30 mouse cellular contexts compared by ENCODE assay signal in genomic region chr7:27389213-27389612, GRCm38 (mm10). TPM values are rescaled to one million over a fixed set of nuclear protein-coding genes. Genes with fewer than 3 reads are reported as not detected.
A peak's percentile ranks its signal among the peaks of the same experiment; 100 is the strongest.
DNase-seq lines count a peak whose midpoint lies in the region; ATAC-seq and TF ChIP-seq lines count a peak whose summit lies in the region.
"Had no signal": no experiment of that assay in that cellular context is flagged by ENCODE, and none has a peak within 500 bp of the region (broad histone marks: within the 10 kb centered on the region; RNA-seq: fewer than 3 reads in every experiment).

No protein-coding gene starts in this region.

- TF ChIP-seq EP300 in CH12.LX (IDR thresholded peaks at IDR 0.05; ENCODE audit: low read length): no peak
- TF ChIP-seq EP300 in ES-Bruce4 (IDR thresholded peaks at IDR 0.05; ENCODE audit: insufficient read depth, low read depth, low read length): no peak
- 0 out of 4 replicates have a peak, but pooled peaks of 1 of the 2 experiments have one; percentile 3 for TF ChIP-seq EP300 in MEL (IDR thresholded peaks at IDR 0.05; ENCODE audit: low read depth in 1 of 2, low read length in 2 of 2)
- TF ChIP-seq EP300 in lung, postnatal 0 days (IDR thresholded peaks at IDR 0.05): no peak

- TF ChIP-seq CTCF in CH12.LX (conservative IDR thresholded peaks at IDR 0.05 in 1 of 2, IDR thresholded peaks at IDR 0.05 in 1 of 2; ENCODE audit: low read depth in 2 of 2, low read length in 2 of 2): no peak
- no peak for TF ChIP-seq CTCF in ES-Bruce4 (IDR thresholded peaks at IDR 0.05; ENCODE audit: low read depth, low read length)
- no peak for TF ChIP-seq CTCF in MEL (IDR thresholded peaks at IDR 0.05 in 2 of 3, conservative IDR thresholded peaks at IDR 0.05 in 1 of 3; ENCODE audit: control insufficient read depth in 1 of 3, insufficient read depth in 1 of 3, low read depth in 2 of 3, low read length in 3 of 3, poor library complexity in 1 of 3, severe bottlenecking in 1 of 3)
- no peak for TF ChIP-seq CTCF in lung, postnatal 0 days (IDR thresholded peaks at IDR 0.05)

- WGBS in neural tube, embryonic 15.5 days: 70% methylated on average over 6 of the region's 6 CpGs
- WGBS in lung, postnatal 0 days: 57% methylated on average over 6 of the region's 6 CpGs

- H3K4me2 ChIP-seq in CH12.LX (ENCODE audit: insufficient read depth, low read depth, poor library complexity, severe bottlenecking): no peak overlapping the region
- H3K4me2 ChIP-seq in neural tube, embryonic 15.5 days: no peak overlapping the region
- no peak overlapping the region for H3K4me2 ChIP-seq in lung, postnatal 0 days (replicated peaks; ENCODE audit: low read depth, low read length)
- H3K4me2 ChIP-seq: forebrain, embryonic 13.5 days; heart, embryonic 11.5 days; hindbrain, embryonic 13.5 days; intestine, embryonic 15.5 days had no signal

- in situ Hi-C loops in CH12.LX (cut with MboI; ENCODE audit: low pct_ligation_motif_present, low pct_unique_long_range_greater_than_20kb, low sequenced_read_pairs): loop anchor here (5.0 kb wide), 1 partner anchor 52 kb away; the partner anchor contains the start of gene Ltbp4

- dilution Hi-C loops in CH12.LX (cut with MboI; ENCODE audit: extremely low pct_ligation_motif_present, extremely low pct_unique_long_range_greater_than_20kb, low sequenced_read_pairs): no loop called here

- no peak for ATAC-seq in neural tube, embryonic 15.5 days (ENCODE audit: low FRiP score)
- ATAC-seq in lung, postnatal 0 days: no peak
- ATAC-seq: CD4-positive, CD25-positive, alpha-beta regulatory T cell, adult 4 months; forebrain, embryonic 13.5 days; forebrain, embryonic 16.5 days; hindbrain, embryonic 16.5 days; intestine, embryonic 15.5 days had no signal

- no peak overlapping the region for H3K9ac ChIP-seq in CH12.LX (ENCODE audit: insufficient read depth, low read depth)
- H3K9ac ChIP-seq in ES-Bruce4 (ENCODE audit: low read depth, poor library complexity, severe bottlenecking): no peak overlapping the region
- H3K9ac ChIP-seq in MEL (ENCODE audit: control insufficient read depth, low read depth, low read length, poor library complexity, severe bottlenecking): no peak overlapping the region
- no peak overlapping the region for H3K9ac ChIP-seq in neural tube, embryonic 15.5 days (replicated peaks)
- no peak overlapping the region for H3K9ac ChIP-seq in lung, postnatal 0 days (replicated peaks; ENCODE audit: low read depth)
- H3K9ac ChIP-seq: forebrain, embryonic 13.5 days; hindbrain, embryonic 13.5 days; intestine, embryonic 15.5 days had no signal

- no peak overlapping the region for H3K4me3 ChIP-seq in CH12.LX (replicated peaks in 1 of 3; ENCODE audit: low read depth in 2 of 3, low read length in 2 of 3, poor library complexity in 1 of 3)
- no peak overlapping the region for H3K4me3 ChIP-seq in ES-Bruce4 (ENCODE audit: low read depth, low read length)
- no peak overlapping the region for H3K4me3 ChIP-seq in MEL (ENCODE audit: control insufficient read depth in 1 of 2, insufficient read depth in 1 of 2, low read depth in 2 of 2, low read length in 2 of 2)
- H3K4me3 ChIP-seq in neural tube, embryonic 15.5 days (replicated peaks): no peak overlapping the region
- H3K4me3 ChIP-seq in lung, postnatal 0 days (ENCODE audit: low read depth, low read length): no peak overlapping the region
- H3K4me3 ChIP-seq: forebrain, embryonic 10.5 days; forebrain, embryonic 13.5 days; gastrocnemius, adult 2 months; hindbrain, embryonic 10.5 days; hindbrain, embryonic 13.5 days; intestine, embryonic 15.5 days had no signal

- H3K9me3 ChIP-seq in CH12.LX (replicated peaks; ENCODE audit: low read length) (peaks cover 6% of the 10 kb centered on the region), ES-Bruce4 (replicated peaks; ENCODE audit: control insufficient read depth, insufficient read depth, low read length, poor library complexity, severe bottlenecking) (no peaks in the 10 kb centered on the region), MEL (replicated peaks; ENCODE audit: insufficient read depth, low read length) (no peaks in the 10 kb centered on the region)
- no peaks in the 10 kb centered on the region for H3K9me3 ChIP-seq in neural tube, embryonic 15.5 days (replicated peaks)
- H3K9me3 ChIP-seq in lung, postnatal 0 days (ENCODE audit: low read length): no peaks in the 10 kb centered on the region
- H3K9me3 ChIP-seq: forebrain, embryonic 10.5 days; forebrain, embryonic 13.5 days; hindbrain, embryonic 10.5 days; hindbrain, embryonic 13.5 days; intestine, embryonic 15.5 days had no signal

- no peak for DNase-seq in CH12.LX (ENCODE audit: extremely low read depth)
- peak; percentile 72 for DNase-seq in MEL (ENCODE audit: low read depth, low spot score)
- peak; percentile 56 for DNase-seq in R1 (ENCODE audit: low read depth, low spot score)
- DNase-seq in lung, postnatal 0 days (ENCODE audit: low spot score): no peak
- DNase-seq: adrenal gland, postnatal 14 days; cerebellum, adult 11 months; cerebellum, adult 9-10 months; cerebellum, postnatal 14 days; gastrocnemius, adult 2 months; gastrocnemius, postnatal 14 days; heart, adult 11 months; heart, postnatal 36 days; kidney, adult 11 months had no signal

- H3K27me3 ChIP-seq in CH12.LX (replicated peaks) (peaks cover 32% of the 10 kb centered on the region), ES-Bruce4 (ENCODE audit: control insufficient read depth, insufficient read depth, low read length, poor library complexity, severe bottlenecking) (no peaks in the 10 kb centered on the region), MEL (ENCODE audit: control insufficient read depth in 1 of 2, insufficient read depth in 2 of 2, low read length in 2 of 2) (no peaks in the 10 kb centered on the region; a peak in 2 of 4 replicates)
- H3K27me3 ChIP-seq in neural tube, embryonic 15.5 days (replicated peaks): peaks cover 36% of the 10 kb centered on the region
- H3K27me3 ChIP-seq in lung, postnatal 0 days (replicated peaks; ENCODE audit: insufficient read depth, low read length): no peaks in the 10 kb centered on the region

- no peak for TF ChIP-seq POLR2A in CH12.LX (IDR thresholded peaks at IDR 0.05; ENCODE audit: low read depth, low read length)
- no peak for TF ChIP-seq POLR2A in ES-Bruce4 (IDR thresholded peaks at IDR 0.05; ENCODE audit: insufficient read depth, low read length)
- no peak for TF ChIP-seq POLR2A in MEL (IDR thresholded peaks at IDR 0.05; ENCODE audit: control insufficient read depth in 1 of 2, insufficient read depth in 1 of 2, low read depth in 1 of 2, low read length in 2 of 2, poor library complexity in 1 of 2)

- H3K4me1 ChIP-seq in CH12.LX (ENCODE audit: control insufficient read depth in 1 of 2, insufficient read depth in 2 of 2) (peaks cover 2 to 22% of the 10 kb centered on the region in 2 experiments; a peak in 3 of 4 replicates), ES-Bruce4 (ENCODE audit: control insufficient read depth, insufficient read depth, low read length) (no peaks in the 10 kb centered on the region), MEL (ENCODE audit: control insufficient read depth in 1 of 2, insufficient read depth in 2 of 2, low read length in 2 of 2) (peaks cover 5 to 22% of the 10 kb centered on the region in 2 experiments)
- no peaks in the 10 kb centered on the region for H3K4me1 ChIP-seq in neural tube, embryonic 15.5 days
- H3K4me1 ChIP-seq in lung, postnatal 0 days (ENCODE audit: insufficient read depth, low read depth, low read length): no peaks in the 10 kb centered on the region
- H3K4me1 ChIP-seq: hindbrain, embryonic 13.5 days had no signal

- TF ChIP-seq RAD21 in CH12.LX (IDR thresholded peaks at IDR 0.05; ENCODE audit: low read depth, low read length) (no peak), MEL (IDR thresholded peaks at IDR 0.05; ENCODE audit: low read depth, low read length) (no peak)

- H3K27ac ChIP-seq in CH12.LX (ENCODE audit: insufficient read depth, low read depth): no peak overlapping the region
- H3K27ac ChIP-seq in ES-Bruce4 (ENCODE audit: insufficient read depth, low read length): peak overlapping the region; percentile 51; the same call in 1 of the 2 replicates
- no peak overlapping the region for H3K27ac ChIP-seq in MEL (ENCODE audit: control insufficient read depth, low read depth, low read length)
- H3K27ac ChIP-seq in neural tube, embryonic 15.5 days (replicated peaks): no peak overlapping the region
- H3K27ac ChIP-seq in lung, postnatal 0 days (ENCODE audit: low read length): no peak overlapping the region
- H3K27ac ChIP-seq: forebrain, embryonic 10.5 days; forebrain, embryonic 13.5 days; gastrocnemius, adult 2 months; hindbrain, embryonic 10.5 days; hindbrain, embryonic 13.5 days; intestine, embryonic 15.5 days had no signal

- H3K79me2 ChIP-seq in CH12.LX (replicated peaks; ENCODE audit: control insufficient read depth, extremely low read depth, insufficient read depth, poor library complexity, severe bottlenecking) (no peaks in the 10 kb centered on the region), MEL (ENCODE audit: control insufficient read depth, insufficient read depth, low read length, poor library complexity) (no peaks in the 10 kb centered on the region)

- no peaks in the 10 kb centered on the region for H3K36me3 ChIP-seq in CH12.LX (replicated peaks in 1 of 2; ENCODE audit: control insufficient read depth in 1 of 2, insufficient read depth in 1 of 2, low read length in 1 of 2)
- peaks cover 2% of the 10 kb centered on the region; the same call in 1 of the 2 replicates for H3K36me3 ChIP-seq in ES-Bruce4 (ENCODE audit: control insufficient read depth, insufficient read depth, low read length, poor library complexity, severe bottlenecking)
- peaks cover 0 to 7% of the 10 kb centered on the region in 2 experiments; a peak in 2 of 4 replicates for H3K36me3 ChIP-seq in MEL (ENCODE audit: control insufficient read depth in 1 of 2, insufficient read depth in 2 of 2, low read length in 2 of 2)
- H3K36me3 ChIP-seq in neural tube, embryonic 15.5 days: peaks cover 15% of the 10 kb centered on the region
- no peaks in the 10 kb centered on the region for H3K36me3 ChIP-seq in lung, postnatal 0 days (ENCODE audit: insufficient read depth, low read length)
- H3K36me3 ChIP-seq: forebrain, embryonic 10.5 days; hindbrain, embryonic 10.5 days; intestine, embryonic 15.5 days had no signal

RNA-seq across cellular contexts. Expression of gene Gm20479, which starts 32.0 kb away (rescaled TPM):
- total RNA-seq in CH12.LX (2012; rRNA removed) (1.3 and 1.9 TPM in 2 replicates), CH12.LX (2014; rRNA removed) (0.95 and 2.2 TPM in 2 replicates), MEL (2012; rRNA removed) (0.42 TPM in 1 of 2 replicates, not detected in the other)
- polyA plus RNA-seq in CH12.LX (2012; ENCODE audit: insufficient read length, low read depth) (1.2 and 2.8 TPM in 2 replicates), ES-Bruce4 (2011; ENCODE audit: insufficient read depth, insufficient read length, low read depth, missing spikeins) (15.8 and 17.1 TPM in 2 replicates), MEL (2012; ENCODE audit: insufficient read depth in 1 of 2, insufficient read length in 2 of 2, low read depth in 1 of 2, low replicate concordance in 2 of 2, missing spikeins in 1 of 2) (1 to 10 TPM in 1 of 2 experiments, not detected in 1; 2.7 TPM)
- polyA plus RNA-seq in neural tube, embryonic 15.5 days (2015; fragmentation: Nextera tagmentation; extraction: Ambion mirVana): not detected in 2 replicates
- not detected in 2 replicates for polyA plus RNA-seq in lung, postnatal 0 days (2015; fragmentation: Nextera tagmentation; extraction: Ambion mirVana)
- total RNA-seq: gastrocnemius, adult 2 months; gastrocnemius, postnatal 4 days; heart, adult 8-10 months; heart, postnatal 36 days had no signal
- polyA plus RNA-seq: C2C12; CD4-positive, CD25-positive, alpha-beta regulatory T cell, adult 4 months; embryonic facial prominence, embryonic 11.5 days; embryonic facial prominence, embryonic 14.5 days; forebrain, embryonic 13.5 days; forebrain, embryonic 16.5 days; heart, embryonic 14.5 days; hindbrain, embryonic 10.5 days; hindbrain, embryonic 13.5 days; hindbrain, embryonic 16.5 days had no signal

RNA-seq across cellular contexts. Expression of gene Shkbp1, which starts 33.4 kb away (rescaled TPM):
- 26.2 and 30.8 TPM in 2 replicates for total RNA-seq in CH12.LX (2012; rRNA removed)
- 17.7 and 23.3 TPM in 2 replicates for total RNA-seq in CH12.LX (2014; rRNA removed)
- 50.0 and 62.8 TPM in 2 replicates for polyA plus RNA-seq in CH12.LX (2012; ENCODE audit: insufficient read length, low read depth)
- polyA plus RNA-seq in ES-Bruce4 (2011; ENCODE audit: insufficient read depth, insufficient read length, low read depth, missing spikeins): 43.6 and 44.5 TPM in 2 replicates
- total RNA-seq in MEL (2012; rRNA removed): 24.2 and 25.4 TPM in 2 replicates
- polyA plus RNA-seq in MEL (2012; ENCODE audit: insufficient read depth in 1 of 2, insufficient read length in 2 of 2, low read depth in 1 of 2, low replicate concordance in 2 of 2, missing spikeins in 1 of 2): 10 to 100 TPM in 1 of 2 experiments, not detected in 1; 77.0 TPM
- polyA plus RNA-seq in neural tube, embryonic 15.5 days (2015; fragmentation: Nextera tagmentation; extraction: Ambion mirVana): 28.9 and 33.4 TPM in 2 replicates
- polyA plus RNA-seq in lung, postnatal 0 days (2015; fragmentation: Nextera tagmentation; extraction: Ambion mirVana): 31.1 and 31.2 TPM in 2 replicates

RNA-seq across cellular contexts. Expression of gene Ltbp4, which starts 51.7 kb away (rescaled TPM):
- total RNA-seq in CH12.LX (2012; rRNA removed) (1.8 and 2.6 TPM in 2 replicates), CH12.LX (2014; rRNA removed) (0.16 and 0.43 TPM in 2 replicates), MEL (2012; rRNA removed) (2.2 and 2.9 TPM in 2 replicates)
- polyA plus RNA-seq in CH12.LX (2012; ENCODE audit: insufficient read length, low read depth) (1.2 and 1.5 TPM in 2 replicates), ES-Bruce4 (2011; ENCODE audit: insufficient read depth, insufficient read length, low read depth, missing spikeins) (66.8 and 72.5 TPM in 2 replicates), MEL (2012; ENCODE audit: insufficient read depth in 1 of 2, insufficient read length in 2 of 2, low read depth in 1 of 2, low replicate concordance in 2 of 2, missing spikeins in 1 of 2) (10 to 100 TPM in 1 of 2 experiments, not detected in 1; 14.2 TPM)
- polyA plus RNA-seq in neural tube, embryonic 15.5 days (2015; fragmentation: Nextera tagmentation; extraction: Ambion mirVana): 10.7 and 17.8 TPM in 2 replicates
- polyA plus RNA-seq in lung, postnatal 0 days (2015; fragmentation: Nextera tagmentation; extraction: Ambion mirVana): 99.9 and 103 TPM in 2 replicates

RNA-seq across cellular contexts. Expression of gene Sptbn4, which starts 58.3 kb away (rescaled TPM):
- total RNA-seq in CH12.LX (2012; rRNA removed) (0.29 and 0.38 TPM in 2 replicates), CH12.LX (2014; rRNA removed) (0.18 and 0.21 TPM in 2 replicates), MEL (2012; rRNA removed) (0.19 and 0.36 TPM in 2 replicates)
- polyA plus RNA-seq in CH12.LX (2012; ENCODE audit: insufficient read length, low read depth) (0.20 and 0.24 TPM in 2 replicates), ES-Bruce4 (2011; ENCODE audit: insufficient read depth, insufficient read length, low read depth, missing spikeins) (6.0 and 7.3 TPM in 2 replicates), MEL (2012; ENCODE audit: insufficient read depth in 1 of 2, insufficient read length in 2 of 2, low read depth in 1 of 2, low replicate concordance in 2 of 2, missing spikeins in 1 of 2) (under 1 TPM in 1 of 2 experiments, not detected in 1; 0.68 TPM)
- 3.7 TPM in 2 replicates for polyA plus RNA-seq in neural tube, embryonic 15.5 days (2015; fragmentation: Nextera tagmentation; extraction: Ambion mirVana)
- polyA plus RNA-seq in lung, postnatal 0 days (2015; fragmentation: Nextera tagmentation; extraction: Ambion mirVana): 0.20 and 0.21 TPM in 2 replicates

RNA-seq across cellular contexts. Expression of gene Blvrb, which starts 58.6 kb away (rescaled TPM):
- total RNA-seq in CH12.LX (2012; rRNA removed) (6.3 and 9.4 TPM in 2 replicates), CH12.LX (2014; rRNA removed) (2.8 and 4.3 TPM in 2 replicates), MEL (2012; rRNA removed) (183 and 245 TPM in 2 replicates)
- polyA plus RNA-seq in CH12.LX (2012; ENCODE audit: insufficient read length, low read depth) (5.0 and 7.6 TPM in 2 replicates), ES-Bruce4 (2011; ENCODE audit: insufficient read depth, insufficient read length, low read depth, missing spikeins) (44.1 and 44.3 TPM in 2 replicates), MEL (2012; ENCODE audit: insufficient read depth in 1 of 2, insufficient read length in 2 of 2, low read depth in 1 of 2, low replicate concordance in 2 of 2, missing spikeins in 1 of 2) (100 to 1,000 TPM in 1 of 2 experiments, not detected in 1; 210 TPM)
- polyA plus RNA-seq in neural tube, embryonic 15.5 days (2015; fragmentation: Nextera tagmentation; extraction: Ambion mirVana): 24.5 and 26.1 TPM in 2 replicates
- 61.7 and 63.4 TPM in 2 replicates for polyA plus RNA-seq in lung, postnatal 0 days (2015; fragmentation: Nextera tagmentation; extraction: Ambion mirVana)

Comparison
In these comparisons a context has a peak if more than half of its experiments do, and no peak if none do; other contexts are left out.
1. DNase-seq: peak in MEL (single experiment) and R1 (single experiment); none in CH12.LX (single experiment) and lung, postnatal 0 days (single experiment).
2. Of the 35 proteins assayed by ChIP-seq in both MEL and CH12.LX: peak only in MEL: GABPA, MXI1 and ZNF384; only in CH12.LX: MAFK; in both: none; in neither: 30; mixed calls (peak in some experiments, not most) for 1.